Mouse (Mus musculus): ENCODE measurements around the gene Adcy10.

The Adcy10 gene

DNA sequence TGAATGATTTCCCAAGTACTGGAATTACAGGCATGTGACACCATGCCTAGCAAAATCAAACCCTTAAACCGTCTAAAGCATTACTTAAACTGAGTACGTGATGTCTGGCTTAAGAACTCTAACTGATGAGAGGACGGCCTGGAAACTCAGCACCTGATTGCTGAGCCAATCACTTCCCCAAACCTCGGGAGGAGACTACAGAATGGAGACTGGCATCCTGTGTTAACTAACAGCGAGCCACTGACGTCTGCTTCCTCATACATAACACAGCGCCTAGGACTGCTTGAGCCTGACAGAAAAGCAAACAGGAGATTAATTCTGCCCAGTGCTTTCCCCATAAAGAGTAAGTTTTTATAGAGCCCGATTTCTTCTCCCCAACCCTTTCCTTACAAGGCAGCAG lies 119.2 kb downstream of the Adcy10 start:
- no peak for DNase-seq (ENCODE audit: low read depth)

DNA sequence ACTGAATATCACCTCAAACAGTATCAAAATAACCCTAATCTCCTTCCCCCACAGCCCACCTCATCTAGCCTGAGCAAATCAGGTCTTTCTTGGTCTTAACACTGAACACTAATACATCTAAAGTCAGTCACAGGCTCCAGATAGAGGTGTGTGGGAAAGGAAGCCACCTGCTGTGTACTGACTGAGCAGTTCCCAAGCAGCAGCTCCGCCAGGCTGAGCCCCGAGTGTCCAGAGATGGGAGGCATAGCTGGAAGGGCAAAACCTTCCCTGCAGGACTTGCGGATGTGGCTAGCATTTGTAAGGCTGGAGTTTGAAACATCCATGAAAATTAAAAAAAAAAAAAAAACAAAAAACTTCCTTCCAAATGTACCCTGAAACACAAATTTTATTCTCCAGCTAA lies 120.1 kb downstream of the Adcy10 start:
- DNase-seq (ENCODE audit: low read depth), result no peak

DNA sequence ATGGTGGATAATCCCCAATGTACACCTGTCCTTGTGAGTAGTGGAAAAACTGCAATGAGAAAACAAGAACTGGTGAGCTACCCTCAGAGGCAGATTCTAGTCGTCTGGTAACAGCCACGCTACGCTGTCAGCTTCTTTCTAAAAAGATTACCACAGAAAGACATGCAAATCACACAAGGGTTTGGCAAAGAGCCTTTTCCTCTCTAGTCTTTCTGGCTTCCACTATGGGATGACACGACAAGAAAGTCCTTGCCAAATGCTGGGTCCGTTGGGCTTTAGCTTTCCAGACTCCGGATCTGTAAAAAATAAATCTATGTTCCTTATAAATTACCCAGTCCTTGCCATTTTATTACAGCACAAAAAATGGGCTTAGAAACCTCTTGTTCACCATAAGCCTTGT lies 120.8 kb downstream of the Adcy10 start:
- no peak for DNase-seq (ENCODE audit: low read depth)

DNA sequence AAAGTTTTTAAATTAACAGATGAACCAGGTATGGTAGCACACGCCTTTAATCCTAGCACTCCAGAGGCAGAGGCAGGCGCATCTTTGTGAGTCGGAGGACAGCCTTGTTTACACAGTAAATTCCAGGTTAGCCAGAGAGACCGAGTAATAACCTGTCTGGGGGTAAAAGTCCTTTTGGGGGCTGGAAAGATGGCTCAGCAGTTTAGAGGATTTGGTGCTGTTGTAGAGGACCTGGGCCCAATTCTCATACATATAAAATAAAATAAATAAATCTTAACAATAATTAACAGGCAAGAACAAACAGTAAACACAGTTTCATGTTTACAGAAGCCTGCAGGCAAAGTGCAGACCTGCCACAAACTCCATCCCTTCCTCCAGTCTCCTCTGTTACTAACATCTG lies 123.9 kb downstream of the Adcy10 start:
- no peak for DNase-seq (ENCODE audit: low read depth)

GRCm38 (mm10) chr1:165609495-165610320 lies 124.7 kb downstream of the Adcy10 start:
- DNase-seq (ENCODE audit: low read depth), result no peak

DNA sequence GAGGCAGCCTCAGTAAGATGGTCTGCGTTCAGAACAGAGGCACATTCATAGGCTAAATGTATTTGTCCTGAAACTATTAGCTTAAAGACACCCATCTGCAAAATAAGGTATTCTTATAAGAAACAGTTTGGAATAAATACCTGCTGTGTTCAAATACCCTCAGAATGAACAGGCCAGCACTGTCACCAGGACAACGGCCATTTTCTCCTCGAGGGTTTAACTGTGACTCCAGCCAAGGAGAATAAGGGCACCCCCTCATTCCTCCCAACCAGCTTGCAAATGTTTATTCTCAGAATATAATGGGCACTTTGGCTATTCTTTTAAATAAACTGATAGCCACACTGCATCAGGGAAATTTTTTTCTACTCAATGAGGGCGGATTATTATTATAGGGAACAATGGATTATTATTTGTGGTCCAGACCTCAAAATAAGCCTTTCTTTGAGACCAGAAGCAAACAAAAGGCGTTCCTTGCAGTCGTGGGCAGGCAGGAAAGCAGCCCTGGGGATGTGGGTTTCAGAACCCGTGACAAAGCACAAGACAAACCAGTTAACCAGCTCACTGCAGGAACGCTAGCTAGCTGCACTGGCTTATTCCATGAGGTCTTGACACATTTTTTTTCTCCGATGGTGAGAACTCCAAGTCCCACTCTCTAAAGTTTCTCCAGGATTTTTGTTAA lies 125.5 kb downstream of the Adcy10 start:
- DNase-seq (ENCODE audit: low read depth), result no peak

DNA sequence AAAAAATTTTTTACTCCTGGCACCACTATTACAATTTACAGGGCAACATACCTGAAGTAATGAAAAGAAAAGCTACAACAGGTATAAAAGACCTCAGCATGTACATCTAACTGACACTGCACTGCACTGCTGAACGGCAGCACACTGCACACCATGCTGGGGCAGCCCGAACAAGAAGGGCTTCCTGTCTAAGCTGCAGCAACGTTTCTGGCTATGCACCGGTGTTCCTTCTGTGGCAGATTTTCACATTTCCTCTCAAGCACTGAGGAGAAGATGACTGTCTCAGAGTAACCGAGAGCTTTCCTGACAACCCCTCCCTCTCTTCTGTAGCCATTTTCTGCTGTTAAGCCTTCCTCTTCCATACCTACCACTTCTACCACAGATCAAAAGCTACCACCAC lies 127.7 kb downstream of the Adcy10 start:
- no peak for DNase-seq (ENCODE audit: low read depth)

DNA sequence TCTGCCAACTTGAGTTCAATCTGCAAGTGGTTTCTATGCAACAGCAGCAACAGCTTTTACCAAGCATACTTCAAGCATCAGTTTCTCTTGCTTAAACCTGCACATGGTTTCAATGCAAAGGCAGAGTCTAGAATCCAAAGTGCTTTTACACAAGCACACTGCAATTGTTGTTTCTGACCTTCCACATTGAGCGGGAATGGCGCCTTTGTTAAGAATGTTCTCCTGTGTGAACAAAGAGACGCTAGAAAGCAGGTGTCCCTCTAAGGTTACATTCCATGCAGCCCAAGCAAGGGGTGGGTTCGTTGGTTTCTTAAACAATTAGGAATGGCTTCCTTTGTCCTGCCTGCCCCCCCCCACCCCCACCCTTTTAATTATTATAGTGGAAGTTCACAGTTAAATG lies 128.9 kb downstream of the Adcy10 start:
- DNase-seq (ENCODE audit: low read depth), result no peak

- DNase-seq (ENCODE audit: low read depth), result no peak
These were observed 129.8 kb downstream of the Adcy10 start for GRCm38 (mm10) chr1:165614793-165615192.

GRCm38 (mm10) chr1:165616652-165617051 lies 131.7 kb downstream of the Adcy10 start:
- no peak for DNase-seq (ENCODE audit: low read depth)

GRCm38 (mm10) chr1:165617166-165617891 lies 132.3 kb downstream of the Adcy10 start:
- no peak for DNase-seq (ENCODE audit: low read depth)

- no peak for DNase-seq (ENCODE audit: low read depth)
These were observed 133.2 kb downstream of the Adcy10 start for GRCm38 (mm10) chr1:165618201-165618624.

DNA sequence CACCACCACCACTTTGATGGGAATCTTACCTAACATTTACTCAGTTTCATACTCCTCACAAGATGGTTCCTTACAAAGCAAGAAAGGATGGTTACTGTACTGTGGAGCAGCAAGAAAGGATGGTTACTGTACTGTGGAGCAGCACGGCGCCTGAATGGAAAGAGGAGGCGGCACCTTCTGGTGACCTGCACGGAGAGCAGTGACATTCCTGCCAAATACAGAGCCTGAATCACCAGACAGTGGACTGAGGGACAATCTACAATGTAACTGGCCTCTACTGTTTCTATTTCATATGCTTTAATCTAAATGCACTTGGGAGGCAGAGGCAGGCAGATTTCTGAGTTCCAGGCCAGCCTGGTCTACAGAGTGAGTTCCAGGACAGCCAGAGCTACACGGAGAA lies 140.1 kb downstream of the Adcy10 start:
- DNase-seq (ENCODE audit: low read depth), result no peak

GRCm38 (mm10) chr1:165625896-165626295 lies 140.9 kb downstream of the Adcy10 start:
- DNase-seq (ENCODE audit: low read depth), result no peak

Data from c-Kit-positive CD71-negative TER-119-negative erythroid progenitor cells, embryonic 14.5 days (primary cell).